1 mouse cellular context compared by ENCODE assay signal in the genomic region with DNA sequence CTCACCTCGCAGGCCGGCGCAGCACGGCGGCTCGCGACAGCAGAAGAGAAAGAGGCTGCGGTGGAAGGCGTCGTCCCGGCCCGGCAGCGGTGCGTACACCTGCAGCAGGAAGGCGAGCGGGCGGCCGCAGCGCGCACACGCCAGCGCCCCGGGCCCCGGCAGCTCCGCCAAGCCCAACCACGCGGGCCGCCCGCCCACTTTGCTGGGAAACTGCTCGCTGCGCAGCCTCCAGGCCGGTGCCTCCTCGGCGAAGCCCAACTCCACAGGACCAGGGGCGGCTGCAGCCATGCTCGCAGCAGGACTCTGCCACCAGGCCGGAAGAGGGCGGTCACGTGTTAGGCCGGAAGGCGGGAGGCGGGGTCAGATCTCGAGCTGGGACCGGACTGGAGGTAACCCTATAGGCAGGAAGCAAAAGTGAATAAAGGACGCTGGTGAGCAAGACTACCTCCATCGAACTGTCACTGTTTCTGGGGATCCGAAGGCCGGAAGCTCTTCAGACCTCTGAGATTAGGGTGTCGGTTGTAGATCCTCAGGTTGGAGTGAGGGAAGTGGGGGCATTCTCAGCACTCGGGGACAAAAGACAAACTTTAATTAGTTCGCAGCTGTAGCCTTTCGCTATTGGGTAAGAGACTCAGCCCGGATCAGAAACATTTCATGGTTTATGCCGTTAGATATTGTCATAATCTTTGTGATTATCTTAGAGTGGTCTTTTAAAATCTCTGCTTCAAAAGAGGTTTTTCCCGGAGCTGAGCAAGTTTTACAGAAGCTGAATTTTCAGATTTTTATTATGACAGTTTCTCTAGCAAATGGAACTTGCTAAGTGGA.
TF ChIP-seq lines count a peak whose summit lies in the region.

A gene (minus strand): TSS at position 316 of the 825 bp plus-strand sequence.

TF ChIP-seq in myocyte, 11 proteins besides CTCF, POLR2A, EP300 and RAD21 (continued from another document):
- TF ChIP-seq CEBPB (IDR thresholded peaks at IDR 0.05; ENCODE audit: insufficient read depth, poor library complexity, severe bottlenecking) (no peak), USF1 (IDR thresholded peaks at IDR 0.05; ENCODE audit: low read depth) (peak; percentile 93), E2F4 (IDR thresholded peaks at IDR 0.05; ENCODE audit: insufficient read depth) (no peak), SRF (IDR thresholded peaks at IDR 0.05; ENCODE audit: control insufficient read depth, insufficient read length, low read depth) (no peak), MAX (IDR thresholded peaks at IDR 0.05; ENCODE audit: low read depth) (no peak), REST (IDR thresholded peaks at IDR 0.05; ENCODE audit: insufficient read depth, insufficient read length) (no peak)
